Mouse (Mus musculus): ENCODE measurements around the gene Mtf1. TPM values are rescaled to one million over a fixed set of nuclear protein-coding genes. Genes with fewer than 3 reads are reported as not detected.

Mtf1 gene
- polyA plus RNA-seq, 1 experiment from 2014 or later: 12.8 TPM

GRCm38 (mm10) chr4:124808511-124808910 is 6.6 kb downstream of the Mtf1 start:
- WGBS: 84% methylated on average over 5 of the region's 5 CpGs
- H3K4me1 ChIP-seq: peaks cover 2% of the 10 kb centered on the region

GRCm38 (mm10) chr4:124809136-124809883 is 7.4 kb downstream of the Mtf1 start:
- H3K9me3 ChIP-seq: no peaks in the 10 kb centered on the region
- H3K9ac ChIP-seq: no peak overlapping the region
- H3K4me3 ChIP-seq: no peak overlapping the region
- H3K27ac ChIP-seq: no peak overlapping the region
- no peaks in the 10 kb centered on the region for H3K27me3 ChIP-seq
- no peaks in the 10 kb centered on the region for H3K4me1 ChIP-seq
- no peak overlapping the region for H3K4me2 ChIP-seq (replicated peaks)
- no peak for ATAC-seq (ENCODE audit: insufficient number of reproducible peaks, insufficient read depth, low FRiP score, low TSS enrichment)
- peaks cover 39% of the 10 kb centered on the region for H3K36me3 ChIP-seq
- 84% methylated on average over 9 of the region's 9 CpGs for WGBS

More at GRCm38 (mm10) chr4:124808511-124808910, 6.6 kb downstream of the Mtf1 start:
- Histone ChIP-seq H3K9ac (no peak overlapping the region), H3K27ac (no peak overlapping the region), H3K4me2 (replicated peaks) (no peak overlapping the region), H3K36me3 (peaks cover 40% of the 10 kb centered on the region), H3K9me3 (no peaks in the 10 kb centered on the region), H3K27me3 (no peaks in the 10 kb centered on the region), H3K4me3 (no peak overlapping the region)
- ATAC-seq (ENCODE audit: insufficient number of reproducible peaks, insufficient read depth, low FRiP score, low TSS enrichment): no peak

GRCm38 (mm10) chr4:124810056-124810455 is 8.2 kb downstream of the Mtf1 start:
- no peak overlapping the region for H3K4me2 ChIP-seq (replicated peaks)
- H3K9ac ChIP-seq: no peak overlapping the region
- no peak overlapping the region for H3K4me3 ChIP-seq
- ATAC-seq (ENCODE audit: insufficient number of reproducible peaks, insufficient read depth, low FRiP score, low TSS enrichment): no peak
- H3K27me3 ChIP-seq: no peaks in the 10 kb centered on the region
- WGBS: 93% methylated on average over 7 of the region's 7 CpGs
- peaks cover 32% of the 10 kb centered on the region for H3K36me3 ChIP-seq
- H3K4me1 ChIP-seq: no peaks in the 10 kb centered on the region
- H3K9me3 ChIP-seq: no peaks in the 10 kb centered on the region
- no peak overlapping the region for H3K27ac ChIP-seq

GRCm38 (mm10) chr4:124811347-124811975 is 9.6 kb downstream of the Mtf1 start:
- Histone ChIP-seq H3K27me3 (no peaks in the 10 kb centered on the region), H3K4me3 (no peak overlapping the region), H3K27ac (no peak overlapping the region), H3K36me3 (peaks cover 22% of the 10 kb centered on the region), H3K4me2 (replicated peaks) (no peak overlapping the region), H3K9me3 (no peaks in the 10 kb centered on the region), H3K4me1 (no peaks in the 10 kb centered on the region), H3K9ac (no peak overlapping the region)
- ATAC-seq (ENCODE audit: insufficient number of reproducible peaks, insufficient read depth, low FRiP score, low TSS enrichment): no peak
- WGBS: 45% methylated on average over 9 of the region's 9 CpGs

- 93% methylated on average over 11 of the region's 11 CpGs for WGBS
- Histone ChIP-seq H3K36me3 (peaks cover 15% of the 10 kb centered on the region), H3K4me3 (no peak overlapping the region), H3K9ac (no peak overlapping the region), H3K4me2 (replicated peaks) (no peak overlapping the region), H3K27ac (no peak overlapping the region), H3K27me3 (no peaks in the 10 kb centered on the region), H3K4me1 (no peaks in the 10 kb centered on the region), H3K9me3 (no peaks in the 10 kb centered on the region)
- no peak for ATAC-seq (ENCODE audit: insufficient number of reproducible peaks, insufficient read depth, low FRiP score, low TSS enrichment)
Measured at GRCm38 (mm10) chr4:124815901-124816300, 14.0 kb downstream of the Mtf1 start.

GRCm38 (mm10) chr4:124817803-124818202 is 15.9 kb downstream of the Mtf1 start:
- Histone ChIP-seq H3K27ac (no peak overlapping the region), H3K9me3 (no peaks in the 10 kb centered on the region), H3K27me3 (no peaks in the 10 kb centered on the region), H3K4me1 (no peaks in the 10 kb centered on the region), H3K4me2 (replicated peaks) (no peak overlapping the region), H3K9ac (no peak overlapping the region), H3K36me3 (peaks cover 26% of the 10 kb centered on the region), H3K4me3 (no peak overlapping the region)
- ATAC-seq (ENCODE audit: insufficient number of reproducible peaks, insufficient read depth, low FRiP score, low TSS enrichment): no peak
- 26% methylated on average over 6 of the region's 6 CpGs for WGBS

GRCm38 (mm10) chr4:124818832-124819231 is 16.9 kb downstream of the Mtf1 start:
- 96% methylated on average over 4 of the region's 4 CpGs for WGBS
- no peak overlapping the region for H3K4me2 ChIP-seq (replicated peaks)
- H3K9ac ChIP-seq: no peak overlapping the region
- H3K4me1 ChIP-seq: no peaks in the 10 kb centered on the region
- no peak for ATAC-seq (ENCODE audit: insufficient number of reproducible peaks, insufficient read depth, low FRiP score, low TSS enrichment)
- no peaks in the 10 kb centered on the region for H3K27me3 ChIP-seq
- no peak overlapping the region for H3K4me3 ChIP-seq
- H3K36me3 ChIP-seq: peaks cover 36% of the 10 kb centered on the region
- H3K9me3 ChIP-seq: no peaks in the 10 kb centered on the region
- no peak overlapping the region for H3K27ac ChIP-seq

- H3K27me3 ChIP-seq: no peaks in the 10 kb centered on the region
- H3K9me3 ChIP-seq: no peaks in the 10 kb centered on the region
- H3K36me3 ChIP-seq: peaks cover 65% of the 10 kb centered on the region
- H3K4me2 ChIP-seq (replicated peaks): no peak overlapping the region
- 91% methylated on average over 6 of the region's 6 CpGs for WGBS
- no peak overlapping the region for H3K4me3 ChIP-seq
- no peak for ATAC-seq (ENCODE audit: insufficient number of reproducible peaks, insufficient read depth, low FRiP score, low TSS enrichment)
- H3K9ac ChIP-seq: no peak overlapping the region
- H3K4me1 ChIP-seq: no peaks in the 10 kb centered on the region
- H3K27ac ChIP-seq: no peak overlapping the region
Measured at GRCm38 (mm10) chr4:124824967-124825366, 23.1 kb downstream of the Mtf1 start.

GRCm38 (mm10) chr4:124825371-124825965 is 23.6 kb downstream of the Mtf1 start:
- H3K4me3 ChIP-seq: no peak overlapping the region
- no peaks in the 10 kb centered on the region for H3K4me1 ChIP-seq
- no peaks in the 10 kb centered on the region for H3K27me3 ChIP-seq
- no peak for ATAC-seq (ENCODE audit: insufficient number of reproducible peaks, insufficient read depth, low FRiP score, low TSS enrichment)
- H3K4me2 ChIP-seq (replicated peaks): no peak overlapping the region
- H3K9me3 ChIP-seq: no peaks in the 10 kb centered on the region
- H3K36me3 ChIP-seq: peaks cover 64% of the 10 kb centered on the region
- 93% methylated on average over 21 of the region's 21 CpGs for WGBS
- H3K27ac ChIP-seq: no peak overlapping the region
- no peak overlapping the region for H3K9ac ChIP-seq

- no peaks in the 10 kb centered on the region for H3K27me3 ChIP-seq
- no peaks in the 10 kb centered on the region for H3K9me3 ChIP-seq
- ATAC-seq (ENCODE audit: insufficient number of reproducible peaks, insufficient read depth, low FRiP score, low TSS enrichment): no peak
- 84% methylated on average over 5 of the region's 5 CpGs for WGBS
- H3K36me3 ChIP-seq: peaks cover 60% of the 10 kb centered on the region
- no peak overlapping the region for H3K4me3 ChIP-seq
- no peak overlapping the region for H3K4me2 ChIP-seq (replicated peaks)
- no peaks in the 10 kb centered on the region for H3K4me1 ChIP-seq
- H3K9ac ChIP-seq: no peak overlapping the region
- H3K27ac ChIP-seq: no peak overlapping the region
Measured at GRCm38 (mm10) chr4:124829671-124830070, 27.8 kb downstream of the Mtf1 start.

GRCm38 (mm10) chr4:124832796-124833195 is 30.9 kb downstream of the Mtf1 start:
- Histone ChIP-seq H3K36me3 (peaks cover 56% of the 10 kb centered on the region), H3K4me1 (no peaks in the 10 kb centered on the region), H3K9me3 (no peaks in the 10 kb centered on the region), H3K4me3 (no peak overlapping the region), H3K27ac (no peak overlapping the region), H3K27me3 (no peaks in the 10 kb centered on the region), H3K9ac (no peak overlapping the region), H3K4me2 (replicated peaks) (no peak overlapping the region)
- WGBS: 95% methylated on average over 10 of the region's 10 CpGs
- no peak for ATAC-seq (ENCODE audit: insufficient number of reproducible peaks, insufficient read depth, low FRiP score, low TSS enrichment)
